Mouse (Mus musculus): Measurements from ENCODE around the gene Dcun1d4.

The Dcun1d4 gene

GRCm38 (mm10) chr5:73480700-73481099 lies at the start of gene Dcun1d4:
Gene Dcun1d4, plus strand, starts transcription at chr5:73481000.
- no peak for TF ChIP-seq GATA4 (IDR thresholded peaks at IDR 0.05; ENCODE audit: insufficient replicate concordance, low read length)

GRCm38 (mm10) chr5:73431581-73431980 lies 49.2 kb upstream of the Dcun1d4 start:
- no peak for TF ChIP-seq GATA4 (IDR thresholded peaks at IDR 0.05; ENCODE audit: insufficient replicate concordance, low read length)

GRCm38 (mm10) chr5:73432805-73433204 lies 48.0 kb upstream of the Dcun1d4 start:
- no peak for TF ChIP-seq GATA4 (IDR thresholded peaks at IDR 0.05; ENCODE audit: insufficient replicate concordance, low read length)

GRCm38 (mm10) chr5:73434764-73435163 lies 46.0 kb upstream of the Dcun1d4 start:
- no peak for TF ChIP-seq GATA4 (IDR thresholded peaks at IDR 0.05; ENCODE audit: insufficient replicate concordance, low read length)

GRCm38 (mm10) chr5:73442176-73442575 lies 38.6 kb upstream of the Dcun1d4 start:
- no peak for TF ChIP-seq GATA4 (IDR thresholded peaks at IDR 0.05; ENCODE audit: insufficient replicate concordance, low read length)

GRCm38 (mm10) chr5:73450276-73450675 lies 30.5 kb upstream of the Dcun1d4 start:
- no peak for TF ChIP-seq GATA4 (IDR thresholded peaks at IDR 0.05; ENCODE audit: insufficient replicate concordance, low read length)

GRCm38 (mm10) chr5:73454502-73455306 lies 26.1 kb upstream of the Dcun1d4 start:
- TF ChIP-seq GATA4 (IDR thresholded peaks at IDR 0.05; ENCODE audit: insufficient replicate concordance, low read length): no peak

- no peak for TF ChIP-seq GATA4 (IDR thresholded peaks at IDR 0.05; ENCODE audit: insufficient replicate concordance, low read length)
Observed at GRCm38 (mm10) chr5:73455307-73455687, 25.5 kb upstream of the Dcun1d4 start.

- TF ChIP-seq GATA4 (IDR thresholded peaks at IDR 0.05; ENCODE audit: insufficient replicate concordance, low read length): no peak
Observed at GRCm38 (mm10) chr5:73468462-73469433, 12.1 kb upstream of the Dcun1d4 start.

GRCm38 (mm10) chr5:73474412-73475405 lies 6.1 kb upstream of the Dcun1d4 start:
- TF ChIP-seq GATA4 (IDR thresholded peaks at IDR 0.05; ENCODE audit: insufficient replicate concordance, low read length): peak; percentile 47; the same call in 1 of the 2 replicates

GRCm38 (mm10) chr5:73481401-73481800 lies 601 bp downstream of the Dcun1d4 start:
- TF ChIP-seq GATA4 (IDR thresholded peaks at IDR 0.05; ENCODE audit: insufficient replicate concordance, low read length): peak; percentile 65; the same call in 1 of the 2 replicates

- TF ChIP-seq GATA4 (IDR thresholded peaks at IDR 0.05; ENCODE audit: insufficient replicate concordance, low read length): no peak
Observed at GRCm38 (mm10) chr5:73484016-73484615, 3.3 kb downstream of the Dcun1d4 start.

- TF ChIP-seq GATA4 (IDR thresholded peaks at IDR 0.05; ENCODE audit: insufficient replicate concordance, low read length): no peak
Observed at GRCm38 (mm10) chr5:73486451-73486850, 5.7 kb downstream of the Dcun1d4 start.

- no peak for TF ChIP-seq GATA4 (IDR thresholded peaks at IDR 0.05; ENCODE audit: insufficient replicate concordance, low read length)
Observed at GRCm38 (mm10) chr5:73489915-73490314, 9.1 kb downstream of the Dcun1d4 start.

Data from liver, adult (tissue).